Mouse (Mus musculus) bone marrow, adult 2 months (tissue): ENCODE measurements around the gene Gm20518. TPM values are rescaled to one million over a fixed set of nuclear protein-coding genes. Genes with fewer than 3 reads are reported as not detected.

Experiments
- H3K27ac ChIP-seq: fragments of 200-500 bp; 2 replicates; pipeline ENCODE4 v1.5.1; 2012; ENCODE audit warnings: low read depth, mild to moderate bottlenecking, control low read depth, inconsistent platforms, low read length; ENCODE audit not compliant: control insufficient read depth, poor library complexity, insufficient read depth
- H3K4me1 ChIP-seq: fragments of 200-500 bp; 2 replicates; pipeline ENCODE4 v1.6.1; 2011; ENCODE audit warnings: low read length; ENCODE audit not compliant: control insufficient read depth, insufficient read depth
- H3K4me3 ChIP-seq: fragments of 200-500 bp; replicated peaks from 2 replicates; pipeline ENCODE3; 2011; ENCODE audit warnings: mild to moderate bottlenecking, low read depth, low read length, control low read depth; ENCODE audit not compliant: control insufficient read depth
- CTCF ChIP-seq: fragments of 200-500 bp; IDR thresholded peaks from 2 replicates; pipeline ENCODE4 v1.5.1; 2011; ENCODE audit warnings: low read length, control low read depth; ENCODE audit not compliant: control insufficient read depth, insufficient read depth
- POLR2A ChIP-seq: fragments of 200-500 bp; IDR thresholded peaks from 2 replicates; pipeline ENCODE4 v1.6.1; 2011; ENCODE audit warnings: low read depth, mild to moderate bottlenecking, control low read depth, low read length, borderline replicate concordance; ENCODE audit not compliant: control insufficient read depth
- WGBS: fragments of 180-500 bp; shearing (Covaris S2); methylation state at CpG from one replicate; pipeline ENCODE4 v1.1.7; 2018; 5-methylcytosine and 5-hydroxymethylcytosine counted together
- polyA plus RNA-seq: library from polyadenylated mRNA; stranded (reverse); fragments of >200 nt; gene quantifications from 2 replicates; pipeline ENCODE4 v1.2.4, GENCODE M21; 2011; ENCODE audit warnings: low replicate concordance; ENCODE audit not compliant: missing spikeins, insufficient read depth, insufficient read length

Gm20518 gene
- polyA plus RNA-seq, 1 experiment: 2.2 TPM

GRCm38 (mm10) chr16:17832821-17833220 is 58.6 kb downstream of the Gm20518 start, which contains the start of gene B830017H08Rik:
B830017H08Rik (plus strand) TSS chr16:17833121.
- 37% methylated on average over 7 of the region's 7 CpGs for WGBS
- H3K4me1 ChIP-seq: no peaks in the 10 kb centered on the region
- TF ChIP-seq POLR2A (no peak), CTCF (no peak)
- no peak within 1 kb of the TSS for H3K27ac ChIP-seq
- no peak within 1 kb of the TSS for H3K4me3 ChIP-seq

DNA sequence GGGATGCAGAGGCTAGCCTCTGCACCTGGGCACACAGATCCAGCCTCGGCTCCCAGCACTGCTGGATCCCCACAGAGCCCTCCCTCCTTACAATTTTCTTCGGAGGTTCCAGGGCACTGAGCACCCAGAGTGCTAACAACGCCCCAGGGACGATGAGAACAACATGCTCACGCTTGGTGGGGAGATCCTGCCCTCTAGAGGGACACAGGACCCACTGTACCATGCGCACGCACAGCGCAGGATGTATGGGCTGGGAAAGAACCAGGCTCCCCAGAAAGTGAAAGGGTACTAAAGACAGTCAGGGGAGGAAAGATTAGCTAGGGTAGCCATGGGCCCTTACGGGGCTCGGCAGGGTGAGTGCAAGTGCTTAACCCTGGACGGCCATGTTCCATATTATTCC is 59.7 kb downstream of the Gm20518 start:
- 17% methylated on average over 11 of the region's 11 CpGs for WGBS

DNA sequence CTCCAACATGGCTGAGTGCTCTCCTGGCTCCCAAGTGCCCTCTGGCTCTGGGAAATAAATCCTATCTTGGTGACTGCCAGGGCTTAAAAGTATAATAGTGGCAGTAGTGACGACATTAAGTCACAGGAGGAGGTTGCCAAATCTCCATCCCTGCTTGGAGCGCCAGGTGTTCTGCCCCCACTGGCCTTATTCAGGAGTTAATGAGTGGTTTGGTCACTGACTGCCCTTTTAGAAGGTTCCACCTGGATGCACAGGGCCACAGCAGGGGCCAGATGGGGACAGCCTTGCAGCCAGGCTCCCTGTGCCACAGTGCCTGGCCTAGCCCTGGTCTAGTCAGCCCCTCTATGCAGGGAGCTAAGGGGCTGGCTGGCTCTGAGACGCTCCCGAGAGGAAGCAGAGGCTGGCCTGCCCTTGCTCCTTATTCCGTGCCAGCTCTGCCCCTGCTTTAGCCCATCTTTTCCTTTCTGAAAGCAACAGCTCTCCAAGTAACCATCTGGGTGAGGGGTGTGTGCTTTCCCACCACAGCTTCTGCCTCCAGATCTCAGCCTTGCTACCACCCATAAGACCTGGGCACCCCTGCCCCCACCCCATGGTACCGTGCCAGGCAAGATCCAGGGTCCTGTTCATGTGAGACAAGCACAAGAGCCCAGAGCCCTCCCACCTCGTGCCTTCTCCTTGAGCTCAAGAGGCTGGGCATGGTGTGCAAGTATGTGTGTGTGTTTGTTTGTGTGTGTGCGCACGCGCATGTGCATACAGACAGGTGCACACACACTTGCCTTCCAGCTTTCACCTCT is 60.9 kb downstream of the Gm20518 start:
- no peak overlapping the region for H3K27ac ChIP-seq
- H3K4me1 ChIP-seq: no peaks in the 10 kb centered on the region
- no peak overlapping the region for H3K4me3 ChIP-seq
- no peak for TF ChIP-seq CTCF
- WGBS: 73% methylated on average over 10 of the region's 10 CpGs

More for the DNA sequence above, 59.7 kb downstream of the Gm20518 start:
- Histone ChIP-seq H3K4me1 (no peaks in the 10 kb centered on the region), H3K4me3 (no peak overlapping the region), H3K27ac (no peak overlapping the region)
- TF ChIP-seq CTCF: 0 out of 2 replicates have a peak, but pooled peaks have one; percentile 5
- no peak for TF ChIP-seq POLR2A

DNA sequence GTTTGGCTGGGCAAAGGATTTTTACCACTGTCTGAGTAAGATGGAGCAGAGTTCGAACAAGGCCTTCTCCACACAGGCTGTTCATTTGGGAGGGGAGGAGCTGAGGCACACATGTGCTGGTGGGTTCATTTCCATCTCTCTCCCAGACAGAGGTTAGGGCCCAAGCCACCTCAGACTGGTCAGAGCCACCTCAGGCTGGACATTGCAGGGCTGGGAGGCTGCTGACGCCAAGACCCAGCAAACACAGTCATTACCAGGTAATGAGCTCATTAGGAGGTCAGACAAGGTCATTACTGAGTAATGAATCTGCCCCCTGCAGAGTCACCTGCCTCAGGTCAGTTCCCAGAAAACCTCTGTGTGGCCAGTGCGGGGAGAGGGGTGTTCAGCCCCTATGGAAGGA is 62.6 kb downstream of the Gm20518 start:
- WGBS: 78% methylated on average over 3 of the region's 3 CpGs
- TF ChIP-seq CTCF (no peak), POLR2A (no peak)
- Histone ChIP-seq H3K4me3 (no peak overlapping the region), H3K27ac (no peak overlapping the region), H3K4me1 (no peaks in the 10 kb centered on the region)

DNA sequence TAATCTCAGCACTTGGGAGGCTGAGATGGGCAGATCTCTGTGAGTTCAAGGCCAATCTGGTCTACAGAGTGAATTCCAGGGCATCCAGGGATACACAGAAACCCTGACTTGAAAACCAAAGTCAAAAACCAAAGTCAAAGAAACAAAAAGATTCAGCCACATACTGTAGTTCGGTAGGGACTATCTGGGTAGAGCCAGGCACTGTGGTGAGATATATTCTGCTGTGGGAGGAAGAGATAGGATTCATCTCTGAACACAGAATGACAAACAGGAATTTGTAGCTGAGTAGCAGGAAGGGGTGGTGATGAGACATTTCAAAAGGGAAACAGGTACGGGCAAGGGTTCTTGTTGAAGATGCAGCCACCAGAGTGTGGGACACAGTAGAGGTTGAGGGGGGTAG is 63.2 kb downstream of the Gm20518 start:
- no peaks in the 10 kb centered on the region for H3K4me1 ChIP-seq
- TF ChIP-seq CTCF (no peak), POLR2A (no peak)
- no peak overlapping the region for H3K4me3 ChIP-seq
- 51% methylated on average over 2 of the region's 2 CpGs for WGBS
- H3K27ac ChIP-seq: no peak overlapping the region

GRCm38 (mm10) chr16:17826500-17826899 is 65.0 kb downstream of the Gm20518 start:
- WGBS: 76% methylated on average over 2 of the region's 2 CpGs
- Histone ChIP-seq H3K27ac (no peak overlapping the region), H3K4me3 (no peak overlapping the region), H3K4me1 (no peaks in the 10 kb centered on the region)
- TF ChIP-seq POLR2A: no peak
- no peak for TF ChIP-seq CTCF

DNA sequence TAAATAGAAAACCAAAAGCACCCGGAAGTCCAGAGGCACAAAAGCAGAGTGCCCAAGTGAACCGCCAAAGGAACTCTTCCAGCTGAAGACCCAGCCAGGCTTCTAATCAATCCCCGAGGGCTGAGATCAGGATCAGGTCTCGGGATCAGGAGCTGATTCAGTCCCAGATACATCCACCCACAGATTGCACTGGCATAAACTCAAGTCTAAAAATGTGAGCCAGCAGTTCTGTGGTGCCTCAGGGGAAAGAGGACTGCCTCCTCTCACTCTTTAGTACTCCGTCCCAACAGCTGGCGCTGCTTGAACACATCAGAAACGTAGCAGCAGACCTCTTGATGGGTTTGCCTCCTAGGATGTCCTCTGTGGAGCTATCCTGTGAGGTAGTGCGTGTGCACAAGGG is 74.9 kb downstream of the Gm20518 start:
- Histone ChIP-seq H3K4me1 (no peaks in the 10 kb centered on the region), H3K27ac (no peak overlapping the region), H3K4me3 (no peak overlapping the region)
- no peak for TF ChIP-seq CTCF
- TF ChIP-seq POLR2A: no peak
- WGBS: 78% methylated on average over 8 of the region's 8 CpGs

GRCm38 (mm10) chr16:17815411-17816402 is 75.8 kb downstream of the Gm20518 start:
- no peaks in the 10 kb centered on the region for H3K4me1 ChIP-seq
- WGBS: 5% methylated on average over 63 of the region's 63 CpGs
- H3K4me3 ChIP-seq: peak overlapping the region; percentile 17
- H3K27ac ChIP-seq: no peak overlapping the region
- TF ChIP-seq CTCF (peak; percentile 91), POLR2A (no peak)

- WGBS: 68% methylated on average over 4 of the region's 4 CpGs
- TF ChIP-seq CTCF: no peak
- no peak for TF ChIP-seq POLR2A
- H3K4me3 ChIP-seq: no peak overlapping the region
Observed at GRCm38 (mm10) chr16:17813173-17813572, 78.3 kb downstream of the Gm20518 start.

More at GRCm38 (mm10) chr16:17813173-17813572, 78.3 kb downstream of the Gm20518 start:
- H3K27ac ChIP-seq: no peak overlapping the region
- no peaks in the 10 kb centered on the region for H3K4me1 ChIP-seq
